Mouse (Mus musculus) myocyte (in vitro differentiated cells): ENCODE data around the gene Spata33. TPM values are rescaled to one million over a fixed set of nuclear protein-coding genes. Genes with fewer than 3 reads are reported as not detected.

ENCODE experiments used
- H3K27me3 ChIP-seq: one replicate; pipeline ENCODE4 v1.6.1; 2011; ENCODE audit not compliant: control insufficient read depth, insufficient read depth, insufficient read length
- H3K36me3 ChIP-seq: one replicate; pipeline ENCODE4 v1.6.1; 2011; ENCODE audit not compliant: control insufficient read depth, insufficient read depth
- H3K4me2 ChIP-seq: one replicate; pipeline ENCODE4 v1.6.1; 2011; ENCODE audit warnings: low read depth, control low read depth
- H3K4me3 ChIP-seq: one replicate; pipeline ENCODE4 v1.5.1; 2011; ENCODE audit warnings: mild to moderate bottlenecking, control low read depth, moderate library complexity
- H3K79me2 ChIP-seq: one replicate; pipeline ENCODE4 v1.6.1; 2011; ENCODE audit not compliant: control insufficient read depth, insufficient read depth
- H3ac ChIP-seq: one replicate; pipeline ENCODE4 v1.6.1; 2011; ENCODE audit not compliant: control insufficient read depth, insufficient read length
- CEBPB ChIP-seq: IDR thresholded peaks from 2 replicates; pipeline ENCODE4 v1.6.1; 2011; ENCODE audit warnings: mild to moderate bottlenecking, moderate library complexity; ENCODE audit not compliant: poor library complexity, insufficient read depth, severe bottlenecking
- E2F4 ChIP-seq: IDR thresholded peaks from one replicate; pipeline ENCODE4 v1.6.1; 2011; ENCODE audit warnings: mild to moderate bottlenecking, control low read depth, moderate library complexity; ENCODE audit not compliant: insufficient read depth
- MAX ChIP-seq: IDR thresholded peaks from one replicate; pipeline ENCODE4 v1.6.1; 2011; ENCODE audit warnings: low read depth, mild to moderate bottlenecking, control low read depth
- MYOD1 ChIP-seq, 3 experiments: IDR thresholded peaks; one replicate each; pipeline ENCODE4 v1.6.1; 2011; ENCODE audit warnings: control low read depth in 2 of 3, low read depth in 2 of 3, mild to moderate bottlenecking in 2 of 3, moderate library complexity in 1 of 3; ENCODE audit not compliant: insufficient read length in 2 of 3, control insufficient read depth in 1 of 3
- MYOG ChIP-seq, 3 experiments: IDR thresholded peaks; one replicate each; pipeline ENCODE4 v1.6.1; 2011; ENCODE audit warnings: control low read depth in 2 of 3, low read depth in 2 of 3, mild to moderate bottlenecking in 2 of 3; ENCODE audit not compliant: insufficient read length in 2 of 3, control insufficient read depth in 1 of 3, insufficient read depth in 1 of 3
- POLR2A ChIP-seq: IDR thresholded peaks from one replicate; pipeline ENCODE4 v1.6.1; 2011; ENCODE audit warnings: low read depth, mild to moderate bottlenecking, control low read depth, moderate library complexity; ENCODE audit not compliant: insufficient read length
- POLR2AphosphoS2 ChIP-seq: IDR thresholded peaks from one replicate; pipeline ENCODE4 v1.6.1; 2011; ENCODE audit warnings: low read depth, control low read depth; ENCODE audit not compliant: insufficient read length
- REST ChIP-seq: IDR thresholded peaks from one replicate; pipeline ENCODE4 v1.6.1; 2011; ENCODE audit warnings: mild to moderate bottlenecking, control low read depth, moderate library complexity; ENCODE audit not compliant: insufficient read depth, insufficient read length
- SRF ChIP-seq: IDR thresholded peaks from one replicate; pipeline ENCODE4 v1.6.1; 2011; ENCODE audit warnings: low read depth; ENCODE audit not compliant: control insufficient read depth, insufficient read length
- TCF12 ChIP-seq: IDR thresholded peaks from one replicate; pipeline ENCODE4 v1.6.1; 2011; ENCODE audit warnings: mild to moderate bottlenecking, control low read depth; ENCODE audit not compliant: poor library complexity, insufficient read depth, severe bottlenecking
- TCF3 ChIP-seq: IDR thresholded peaks from one replicate; pipeline ENCODE4 v1.6.1; 2011; ENCODE audit warnings: low read depth, control low read depth; ENCODE audit not compliant: insufficient read length
- USF1 ChIP-seq: IDR thresholded peaks from one replicate; pipeline ENCODE4 v1.6.1; 2011; ENCODE audit warnings: low read depth, mild to moderate bottlenecking, control low read depth, moderate library complexity
- polyA plus RNA-seq: library from polyadenylated mRNA; unstranded; fragments of >200 nt; fragmentation: generic; extraction: Trizol; gene quantifications from one replicate; pipeline ENCODE4 v1.2.1, GENCODE M21; 2012; ENCODE audit warnings: missing spikeins

The Spata33 gene
- polyA plus RNA-seq, 1 experiment, result 2.5 TPM

DNA sequence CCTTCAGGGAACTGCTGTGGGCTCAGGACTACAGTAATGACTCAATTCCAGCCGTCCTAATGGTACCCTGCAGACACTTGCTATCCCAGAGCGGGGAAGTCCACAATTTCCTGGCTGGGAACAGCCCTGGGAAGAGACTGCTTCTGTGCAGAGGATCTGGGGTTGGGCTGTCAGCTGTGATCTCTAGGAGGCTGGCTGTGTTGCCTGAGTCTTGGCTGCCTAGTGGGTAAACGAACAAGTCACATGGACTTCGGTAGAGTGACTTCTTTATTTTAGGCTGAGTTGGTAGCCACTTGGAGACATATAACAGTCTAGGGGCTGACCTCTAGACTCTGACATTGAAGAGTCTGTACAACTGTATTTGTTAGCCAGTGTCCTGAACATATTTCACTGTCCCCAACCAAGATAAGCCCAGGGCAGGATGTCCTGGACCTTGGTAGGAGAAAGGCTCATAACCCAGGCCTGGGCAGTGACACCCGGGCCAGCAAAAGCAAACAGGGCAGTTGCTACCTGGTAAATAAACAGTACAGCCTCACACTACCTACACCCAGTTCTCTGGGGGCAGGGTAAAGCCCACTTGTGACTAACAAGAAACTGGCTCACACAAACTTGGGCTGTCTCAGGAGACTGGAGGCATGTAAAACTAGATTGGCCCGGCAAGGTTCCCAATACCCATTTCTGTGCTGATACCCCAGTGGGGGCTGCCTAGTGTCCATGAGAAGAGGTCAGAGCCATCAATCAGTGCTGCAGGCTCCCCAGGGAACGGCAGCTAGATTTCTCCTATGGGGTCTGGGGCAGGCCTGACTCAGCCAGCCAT is 29.7 kb downstream of the Spata33 start:
- Histone ChIP-seq H3ac (no peak overlapping the region), H3K36me3 (no peaks in the 10 kb centered on the region), H3K79me2 (no peaks in the 10 kb centered on the region), H3K4me2 (no peak overlapping the region), H3K27me3 (no peaks in the 10 kb centered on the region), H3K4me3 (no peak overlapping the region)
- TF ChIP-seq POLR2A, result no peak

GRCm38 (mm10) chr8:123243053-123243452 is 30.4 kb downstream of the Spata33 start:
- Histone ChIP-seq H3ac (no peak overlapping the region), H3K79me2 (no peaks in the 10 kb centered on the region), H3K36me3 (no peaks in the 10 kb centered on the region), H3K4me2 (no peak overlapping the region), H3K4me3 (no peak overlapping the region), H3K27me3 (no peaks in the 10 kb centered on the region)
- peak; percentile 15 for TF ChIP-seq POLR2AphosphoS2
- TF ChIP-seq TCF12, result no peak

GRCm38 (mm10) chr8:123244382-123244781 is 31.8 kb downstream of the Spata33 start:
- TF ChIP-seq REST, result no peak
- TF ChIP-seq MYOD1 (IDR thresholded peaks at IDR 0.05; ENCODE audit: control insufficient read depth in 1 of 3, insufficient read length in 2 of 3, low read depth in 2 of 3), result no peak
- no peak for TF ChIP-seq TCF12
- TF ChIP-seq USF1, result no peak
- TF ChIP-seq POLR2AphosphoS2, result no peak
- TF ChIP-seq MAX, result no peak
- no peaks in the 10 kb centered on the region for H3K36me3 ChIP-seq

DNA sequence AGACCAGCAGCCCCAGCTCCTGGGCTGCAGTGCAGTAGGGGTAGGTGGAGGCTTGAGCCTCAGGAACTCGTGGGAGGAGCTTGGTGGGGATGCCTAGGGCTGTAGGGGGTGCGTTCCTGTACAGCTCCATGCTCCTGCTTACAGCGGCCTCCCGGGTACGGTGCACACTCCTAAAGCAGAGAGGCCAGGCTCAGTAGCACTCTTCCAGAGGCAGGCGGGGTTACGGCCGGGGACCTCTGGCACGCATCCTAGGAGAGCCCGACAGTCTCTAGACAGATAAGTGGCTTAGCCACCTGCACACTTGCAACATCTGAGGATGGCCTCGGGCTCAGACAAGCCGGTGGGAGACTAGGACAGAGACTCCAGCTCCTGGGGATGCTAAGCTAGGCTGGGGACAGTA is 32.9 kb downstream of the Spata33 start:
- Histone ChIP-seq H3K4me2 (no peak overlapping the region), H3K27me3 (no peaks in the 10 kb centered on the region), H3ac (no peak overlapping the region), H3K4me3 (no peak overlapping the region), H3K36me3 (no peaks in the 10 kb centered on the region), H3K79me2 (no peaks in the 10 kb centered on the region)
- TF ChIP-seq E2F4 (no peak), SRF (no peak), REST (no peak)

More at GRCm38 (mm10) chr8:123244382-123244781, 31.8 kb downstream of the Spata33 start:
- Histone ChIP-seq H3K27me3 (no peaks in the 10 kb centered on the region), H3K79me2 (no peaks in the 10 kb centered on the region), H3K4me3 (no peak overlapping the region), H3ac (no peak overlapping the region), H3K4me2 (no peak overlapping the region)

- H3K36me3 ChIP-seq, result no peaks in the 10 kb centered on the region
- no peak overlapping the region for H3K4me3 ChIP-seq
These were observed 35.1 kb downstream of the Spata33 start for GRCm38 (mm10) chr8:123247748-123248147.

GRCm38 (mm10) chr8:123248596-123248995 is 36.0 kb downstream of the Spata33 start:
- H3K27me3 ChIP-seq, result no peaks in the 10 kb centered on the region
- H3ac ChIP-seq, result no peak overlapping the region
- no peak for TF ChIP-seq POLR2A
- TF ChIP-seq E2F4, result no peak
- no peak for TF ChIP-seq MYOD1 (IDR thresholded peaks at IDR 0.05; ENCODE audit: control insufficient read depth in 1 of 3, insufficient read length in 2 of 3, low read depth in 2 of 3)
- TF ChIP-seq POLR2AphosphoS2, result no peak
- no peak for TF ChIP-seq USF1
- TF ChIP-seq TCF12, result no peak
- TF ChIP-seq TCF3, result no peak
- no peak for TF ChIP-seq MYOG (IDR thresholded peaks at IDR 0.05; ENCODE audit: control insufficient read depth in 1 of 3, insufficient read depth in 1 of 3, insufficient read length in 2 of 3, low read depth in 2 of 3)
- TF ChIP-seq SRF, result no peak
- H3K4me2 ChIP-seq, result no peak overlapping the region
- no peak overlapping the region for H3K4me3 ChIP-seq
- H3K36me3 ChIP-seq, result no peaks in the 10 kb centered on the region
- H3K79me2 ChIP-seq, result peaks cover 9% of the 10 kb centered on the region

More at GRCm38 (mm10) chr8:123247748-123248147, 35.1 kb downstream of the Spata33 start:
- H3K79me2 ChIP-seq, result peaks cover under 1% of the 10 kb centered on the region
- H3K27me3 ChIP-seq, result no peaks in the 10 kb centered on the region
- TF ChIP-seq USF1, result no peak
- no peak for TF ChIP-seq POLR2A
- TF ChIP-seq REST, result no peak
- TF ChIP-seq CEBPB, result no peak
- no peak for TF ChIP-seq TCF12
- TF ChIP-seq TCF3, result no peak
- no peak overlapping the region for H3ac ChIP-seq
- no peak overlapping the region for H3K4me2 ChIP-seq
